Mouse (Mus musculus) hindbrain, embryonic 10.5 days (tissue): ENCODE measurements at regions not wholly inside any gene's neighbourhood (a gene's known extent, or its start where the extent isn't known, plus 50 kb on each side); places are given as distances from the start of the nearest gene placed in this dataset.

Source experiments
- DNase-seq: peaks from one replicate; pipeline ENCODE4 v3.0.0-alpha.2; 2017; ENCODE audit warnings: low spot score
- H3K27ac ChIP-seq: fragments of 300-500 bp; sonication (generic); 2 replicates; pipeline ENCODE4 v1.5.1; 2016; ENCODE audit warnings: mild to moderate bottlenecking, moderate library complexity
- H3K27me3 ChIP-seq: fragments of 300-500 bp; sonication (generic); 2 replicates; pipeline ENCODE4 v1.6.1; 2016; ENCODE audit warnings: mild to moderate bottlenecking; ENCODE audit not compliant: poor library complexity, insufficient read depth, severe bottlenecking
- H3K36me3 ChIP-seq: fragments of 300-500 bp; sonication (generic); 2 replicates; pipeline ENCODE4 v1.6.1; 2016; ENCODE audit warnings: mild to moderate bottlenecking, moderate library complexity
- H3K4me1 ChIP-seq: fragments of 300-500 bp; sonication (generic); replicated peaks from 2 replicates; pipeline ENCODE4 v1.6.1; 2016; ENCODE audit warnings: mild to moderate bottlenecking
- H3K4me3 ChIP-seq: fragments of 300-500 bp; sonication (generic); 2 replicates; pipeline ENCODE4 v1.5.1; 2016; ENCODE audit warnings: mild to moderate bottlenecking, moderate library complexity
- H3K9me3 ChIP-seq: fragments of 300-500 bp; sonication (generic); 2 replicates; pipeline ENCODE4 v1.6.1; 2016; ENCODE audit warnings: mild to moderate bottlenecking, moderate library complexity
- WGBS: fragments of 180-500 bp; shearing (Covaris S2); methylation state at CpG from one replicate; pipeline ENCODE4 v1.1.7; 2016; 5-methylcytosine and 5-hydroxymethylcytosine counted together

DNA sequence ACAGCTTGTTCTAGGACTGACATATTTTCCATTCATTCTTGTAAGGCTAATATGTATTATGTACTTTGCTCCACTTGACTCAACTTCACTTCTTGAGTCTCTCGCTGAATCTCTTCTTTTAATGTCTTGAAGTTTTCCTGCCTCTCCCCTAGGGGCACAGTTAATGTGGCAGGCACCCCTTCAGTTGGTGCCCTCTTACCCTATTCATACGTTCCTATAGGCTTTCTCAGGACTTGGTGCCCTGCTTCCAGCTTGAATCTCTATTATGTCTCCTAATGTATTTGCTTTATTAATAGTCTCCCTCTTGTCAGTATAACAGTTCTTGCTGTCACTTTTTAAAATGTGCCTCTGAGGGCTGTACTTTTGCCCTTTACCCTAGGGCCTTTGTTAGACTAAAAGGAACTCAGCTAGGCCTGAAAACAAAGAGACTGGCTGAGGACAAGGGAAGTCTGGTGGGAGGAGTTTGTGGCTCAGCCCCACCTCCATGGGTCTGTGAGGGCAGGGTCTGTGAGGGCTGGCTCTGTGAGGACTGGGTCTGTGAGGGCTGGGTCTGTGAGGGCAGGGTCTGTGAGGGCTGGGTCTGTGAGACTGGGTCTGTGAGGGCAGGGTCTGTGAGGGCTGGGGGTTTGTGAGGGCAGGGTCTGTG is 362.9 kb upstream of the Nr5a2 start:
- no peaks in the 10 kb centered on the region for H3K9me3 ChIP-seq
- H3K4me3 ChIP-seq = no peak overlapping the region
- no peaks in the 10 kb centered on the region for H3K36me3 ChIP-seq
- 25% methylated on average over 2 of the region's 2 CpGs for WGBS
- H3K27me3 ChIP-seq = no peaks in the 10 kb centered on the region
- peak; percentile 86 for DNase-seq
- H3K4me1 ChIP-seq = peaks cover 18% of the 10 kb centered on the region; the same call in 1 of the 2 replicates
- peak overlapping the region; percentile 85 for H3K27ac ChIP-seq

DNA sequence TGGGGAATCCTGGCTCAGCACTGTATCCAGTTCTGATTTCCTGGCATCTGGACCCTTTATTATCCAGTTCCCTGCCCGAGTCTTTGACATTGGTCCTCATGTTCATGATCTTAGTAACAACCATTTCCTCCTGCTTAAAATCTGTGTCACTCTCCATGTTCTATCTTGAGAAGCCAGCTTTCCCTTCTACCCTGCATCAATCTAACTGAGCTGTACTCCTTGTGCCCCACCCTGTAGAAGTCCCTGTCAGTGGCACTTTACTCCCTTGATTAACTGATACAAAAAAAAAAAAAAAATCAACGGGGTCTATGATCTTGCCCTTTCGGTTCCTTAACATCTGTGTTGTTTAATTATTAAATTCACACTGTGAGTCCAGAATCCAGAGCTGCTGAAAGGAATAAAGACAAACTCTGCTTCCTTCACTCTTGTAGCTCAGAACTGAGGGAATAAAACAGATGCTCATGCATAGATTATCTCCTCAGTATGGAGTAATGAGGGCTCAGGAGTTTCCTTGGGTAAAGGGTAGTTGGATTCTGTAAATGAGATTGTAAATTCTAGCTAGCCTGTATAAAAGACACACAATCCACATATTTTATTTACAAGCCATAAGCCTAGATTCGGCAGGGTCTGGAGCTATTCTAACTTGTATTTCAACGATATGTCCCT is 342.6 kb upstream of the Nr5a2 start:
- Histone ChIP-seq H3K9me3 (no peaks in the 10 kb centered on the region), H3K27ac (no peak overlapping the region), H3K27me3 (no peaks in the 10 kb centered on the region), H3K36me3 (no peaks in the 10 kb centered on the region), H3K4me1 (peaks cover 2% of the 10 kb centered on the region; the same call in 1 of the 2 replicates), H3K4me3 (no peak overlapping the region)
- DNase-seq = no peak
- WGBS = 88% methylated on average over 5 of the region's 5 CpGs

DNA sequence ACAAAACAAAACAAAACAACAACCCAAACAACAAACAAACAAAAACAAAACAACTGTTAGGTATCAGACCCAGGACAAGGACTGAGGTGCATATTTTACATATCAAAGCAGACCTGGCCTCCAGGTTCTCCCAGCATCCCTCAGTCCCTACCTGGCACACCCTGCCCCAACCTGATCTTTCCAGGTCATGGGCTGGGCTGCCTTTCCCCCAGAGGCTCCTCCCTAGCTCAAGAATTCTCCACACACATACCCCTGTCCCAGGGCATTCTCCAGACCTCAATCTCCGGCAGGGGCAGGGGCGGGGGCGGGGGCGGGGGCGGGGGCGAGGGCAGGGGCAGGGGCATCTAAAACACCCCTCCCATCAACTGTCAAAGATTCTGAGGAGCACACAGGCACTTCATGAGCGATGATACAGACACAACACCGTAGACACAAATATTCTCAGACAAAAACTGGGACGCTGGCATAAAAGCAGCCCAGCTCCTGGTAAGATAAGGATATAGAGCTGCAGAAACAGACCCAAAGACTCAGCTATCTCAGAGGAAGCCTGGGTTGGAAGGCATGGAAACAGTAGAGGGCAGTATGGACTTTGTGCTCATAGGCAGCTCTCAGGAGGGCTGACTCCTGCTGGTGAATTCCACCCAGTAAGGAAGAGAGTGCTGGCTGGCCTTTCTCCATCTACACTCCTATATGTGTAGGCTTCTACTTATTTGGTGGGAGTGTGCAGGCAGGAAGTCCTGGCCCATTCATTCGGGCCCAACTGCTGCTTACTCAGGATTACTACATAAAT is 337.7 kb upstream of the Nr5a2 start:
- 58% methylated on average over 10 of the region's 10 CpGs for WGBS
- Histone ChIP-seq H3K4me3 (no peak overlapping the region), H3K27ac (no peak overlapping the region), H3K36me3 (no peaks in the 10 kb centered on the region), H3K27me3 (no peaks in the 10 kb centered on the region), H3K9me3 (no peaks in the 10 kb centered on the region), H3K4me1 (peaks cover 3% of the 10 kb centered on the region; the same call in 1 of the 2 replicates)
- no peak for DNase-seq

DNA sequence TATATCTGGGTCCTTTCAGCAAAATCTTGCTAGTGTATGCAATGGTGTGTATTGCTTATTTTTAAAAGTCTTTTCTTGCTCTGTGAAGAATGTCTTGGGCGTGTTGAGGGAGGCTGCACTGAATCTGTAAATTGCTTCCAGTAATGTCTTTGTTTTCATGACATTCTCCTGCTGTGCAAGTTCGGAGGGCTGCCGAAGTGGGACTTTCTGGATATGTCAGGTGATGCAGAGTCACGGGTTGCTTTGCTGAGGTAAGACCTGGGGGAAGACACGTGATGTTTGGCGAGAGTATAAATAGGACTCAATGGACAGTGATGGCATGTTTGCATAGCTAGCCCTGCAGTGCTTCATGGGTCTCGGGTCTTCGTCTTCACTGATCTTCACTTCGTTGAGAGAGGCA is 329.2 kb upstream of the Nr5a2 start:
- H3K9me3 ChIP-seq = no peaks in the 10 kb centered on the region

DNA sequence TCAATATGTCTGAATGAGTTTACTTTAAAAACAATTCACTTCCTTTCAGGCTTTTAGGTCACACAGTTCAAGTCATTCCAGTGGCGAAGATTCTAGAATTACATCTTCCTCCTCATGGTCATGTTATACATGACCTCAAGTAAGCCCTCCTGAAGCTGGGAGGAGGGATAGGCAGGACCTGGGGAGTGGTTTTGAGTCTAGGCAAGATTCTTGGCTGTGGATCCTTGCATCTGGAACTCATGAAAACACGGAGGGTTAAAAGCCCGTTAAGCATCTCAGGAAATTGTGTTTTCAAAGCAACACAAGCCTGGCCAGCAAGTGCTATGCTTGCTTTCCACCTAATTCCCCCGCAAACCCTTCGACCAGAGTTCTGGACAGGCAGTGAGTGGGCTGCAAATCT is 323.0 kb upstream of the Nr5a2 start:
- Histone ChIP-seq H3K27ac (no peak overlapping the region), H3K9me3 (no peaks in the 10 kb centered on the region), H3K27me3 (no peaks in the 10 kb centered on the region), H3K36me3 (no peaks in the 10 kb centered on the region), H3K4me1 (0 out of 2 replicates have a peak, but pooled peaks cover 3% of the 10 kb centered on the region), H3K4me3 (no peak overlapping the region)
- 69% methylated on average over 5 of the region's 5 CpGs for WGBS
- no peak for DNase-seq

More for the DNA sequence above, 329.2 kb upstream of the Nr5a2 start:
- Histone ChIP-seq H3K4me1 (no peaks in the 10 kb centered on the region), H3K36me3 (no peaks in the 10 kb centered on the region), H3K27ac (no peak overlapping the region), H3K27me3 (no peaks in the 10 kb centered on the region), H3K4me3 (no peak overlapping the region)
- 74% methylated on average over 9 of the region's 9 CpGs for WGBS
- no peak for DNase-seq

DNA sequence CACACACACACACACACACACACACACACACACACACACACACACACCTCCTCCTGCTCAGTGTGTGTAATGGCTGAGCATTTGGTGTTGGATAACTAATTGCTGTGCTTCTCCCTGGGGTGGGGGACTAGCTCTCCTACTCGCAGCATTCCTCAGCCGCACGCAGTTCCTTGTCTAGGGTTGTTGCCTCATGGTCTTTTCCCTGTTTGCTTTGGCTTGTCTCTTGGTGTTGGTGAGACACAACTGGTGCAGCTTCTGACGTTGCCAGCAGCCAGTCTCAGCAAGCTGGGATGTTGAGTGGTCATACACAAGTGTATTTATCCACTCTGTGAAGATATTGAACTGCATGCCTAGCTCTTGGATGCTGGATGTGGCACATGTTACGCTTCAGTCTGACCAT is 322.2 kb upstream of the Nr5a2 start:
- Histone ChIP-seq H3K27ac (no peak overlapping the region), H3K9me3 (no peaks in the 10 kb centered on the region), H3K4me1 (0 out of 2 replicates have a peak, but pooled peaks cover 3% of the 10 kb centered on the region), H3K4me3 (no peak overlapping the region), H3K36me3 (no peaks in the 10 kb centered on the region), H3K27me3 (no peaks in the 10 kb centered on the region)
- WGBS = 77% methylated on average over 5 of the region's 5 CpGs
- DNase-seq = no peak

DNA sequence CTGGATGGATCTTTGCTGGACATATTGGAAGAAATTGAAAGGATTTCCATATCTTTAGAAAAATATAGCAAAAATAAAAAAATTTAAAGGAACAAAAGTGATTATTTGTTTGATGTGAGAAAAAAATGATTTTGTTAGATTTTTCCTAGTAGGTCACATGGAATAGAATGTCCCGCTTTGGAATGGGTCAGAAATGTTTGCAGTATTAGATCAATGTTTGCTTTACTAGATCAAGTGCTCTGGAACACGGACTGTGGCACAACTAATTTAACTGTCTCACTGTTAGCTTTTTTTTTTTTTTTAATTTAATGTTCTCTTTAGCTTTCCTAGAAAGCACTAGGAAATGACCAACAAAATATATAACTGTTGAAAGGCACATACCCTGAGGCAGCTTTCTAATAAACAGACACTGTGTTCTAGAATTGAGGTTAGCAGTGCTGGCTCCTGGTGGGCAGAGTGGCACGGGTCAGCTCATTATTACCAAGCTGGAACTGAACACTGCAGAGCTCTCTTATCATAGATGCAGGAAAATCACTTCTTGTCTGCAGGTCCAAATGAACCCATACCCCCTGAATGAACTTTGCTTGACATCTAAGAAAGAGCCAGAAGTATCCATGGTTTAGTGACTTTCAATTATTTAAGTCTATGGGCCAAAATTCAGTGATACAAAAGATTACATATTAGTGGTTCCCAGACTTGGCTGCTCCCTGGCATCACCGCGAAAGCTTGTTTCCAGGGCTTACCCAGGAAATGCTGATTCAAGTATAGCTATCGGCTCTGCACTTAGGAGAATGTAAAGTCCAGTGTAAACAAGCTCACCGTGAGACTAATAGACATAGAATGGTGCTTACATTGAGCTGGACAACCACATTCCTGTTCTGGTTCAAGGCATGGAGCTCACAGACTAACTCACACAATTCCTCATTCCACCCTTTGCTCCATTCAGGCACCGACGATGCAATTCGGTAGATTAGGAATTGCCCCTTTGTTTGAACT is 320.4 kb upstream of the Nr5a2 start:
- H3K9me3 ChIP-seq = no peaks in the 10 kb centered on the region
- 0 out of 2 replicates have a peak, but pooled peaks cover 3% of the 10 kb centered on the region for H3K4me1 ChIP-seq
- H3K27me3 ChIP-seq = no peaks in the 10 kb centered on the region
- H3K27ac ChIP-seq = no peak overlapping the region
- WGBS = 79% methylated on average over 10 of the region's 10 CpGs
- H3K36me3 ChIP-seq = no peaks in the 10 kb centered on the region
- no peak for DNase-seq
- H3K4me3 ChIP-seq = no peak overlapping the region

DNA sequence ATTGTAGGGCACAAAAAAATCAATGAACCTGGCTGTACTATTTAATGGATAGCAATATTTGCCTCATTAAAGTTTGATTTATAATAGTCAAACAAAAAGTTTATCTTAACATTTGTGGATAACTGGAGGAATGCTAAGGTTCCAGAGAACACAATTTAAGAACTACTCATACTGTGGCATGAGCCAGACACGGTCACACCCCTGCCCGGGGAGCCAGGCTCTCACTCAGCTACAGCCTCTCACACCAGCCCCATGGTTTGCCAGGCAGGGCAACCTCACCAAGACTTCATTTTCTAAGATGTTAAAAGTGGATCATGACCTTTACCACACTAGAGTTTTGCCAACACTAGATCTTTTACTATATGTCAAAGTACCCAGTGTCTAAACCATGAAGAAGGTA is 319.7 kb upstream of the Nr5a2 start:
- H3K4me1 ChIP-seq = 0 out of 2 replicates have a peak, but pooled peaks cover 3% of the 10 kb centered on the region
- H3K27ac ChIP-seq = no peak overlapping the region
- H3K4me3 ChIP-seq = no peak overlapping the region
- no peaks in the 10 kb centered on the region for H3K27me3 ChIP-seq
- DNase-seq = no peak
- WGBS = 88% methylated on average over 2 of the region's 2 CpGs
- H3K9me3 ChIP-seq = no peaks in the 10 kb centered on the region
- H3K36me3 ChIP-seq = no peaks in the 10 kb centered on the region

DNA sequence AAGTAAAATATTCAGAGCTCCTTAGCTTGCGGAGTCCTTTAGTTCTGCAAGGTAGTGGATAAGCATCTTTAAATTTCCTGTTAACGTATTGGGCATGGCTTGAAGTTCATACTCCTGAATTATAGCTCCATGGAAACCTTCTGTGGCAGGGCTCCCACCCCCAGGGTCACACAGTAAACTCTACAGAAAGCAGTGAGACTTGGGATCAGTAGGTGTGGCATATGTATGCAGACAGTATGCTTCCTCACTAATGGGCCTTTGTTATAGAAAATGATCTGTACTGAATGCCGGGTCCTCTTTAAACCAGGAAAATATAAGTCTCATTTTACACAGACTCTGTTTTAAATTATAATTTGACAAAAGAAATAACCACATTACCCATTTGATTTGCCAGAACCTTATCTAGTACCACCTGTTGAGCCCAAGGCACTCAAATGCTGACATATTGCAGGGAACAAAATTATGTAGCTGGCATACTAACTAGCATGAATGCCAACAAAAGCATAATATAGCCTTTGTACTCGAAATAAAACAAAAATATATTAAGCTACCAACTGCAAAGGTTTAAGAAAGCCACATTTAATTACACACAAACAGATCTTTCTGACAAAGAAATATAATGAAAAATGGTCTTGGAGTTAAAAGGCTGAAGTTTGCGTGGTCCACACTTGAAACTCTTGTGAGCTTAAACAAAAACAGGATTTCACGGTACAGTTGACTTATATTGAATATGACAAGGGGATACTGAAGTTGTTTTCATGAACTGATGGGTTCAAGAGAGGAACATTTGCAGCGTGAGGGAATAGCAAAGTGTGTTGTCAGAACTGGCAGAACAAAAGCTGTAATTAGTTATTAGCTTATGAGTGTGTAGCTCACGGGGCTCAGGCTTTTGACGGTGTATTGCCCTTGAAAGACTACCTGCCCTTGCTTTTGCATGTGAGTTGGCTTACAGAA is 310.7 kb upstream of the Nr5a2 start:
- Histone ChIP-seq H3K4me1 (no peaks in the 10 kb centered on the region), H3K27ac (no peak overlapping the region), H3K36me3 (no peaks in the 10 kb centered on the region), H3K27me3 (no peaks in the 10 kb centered on the region), H3K9me3 (no peaks in the 10 kb centered on the region), H3K4me3 (no peak overlapping the region)
- DNase-seq = no peak
- 72% methylated on average over 9 of the region's 9 CpGs for WGBS

DNA sequence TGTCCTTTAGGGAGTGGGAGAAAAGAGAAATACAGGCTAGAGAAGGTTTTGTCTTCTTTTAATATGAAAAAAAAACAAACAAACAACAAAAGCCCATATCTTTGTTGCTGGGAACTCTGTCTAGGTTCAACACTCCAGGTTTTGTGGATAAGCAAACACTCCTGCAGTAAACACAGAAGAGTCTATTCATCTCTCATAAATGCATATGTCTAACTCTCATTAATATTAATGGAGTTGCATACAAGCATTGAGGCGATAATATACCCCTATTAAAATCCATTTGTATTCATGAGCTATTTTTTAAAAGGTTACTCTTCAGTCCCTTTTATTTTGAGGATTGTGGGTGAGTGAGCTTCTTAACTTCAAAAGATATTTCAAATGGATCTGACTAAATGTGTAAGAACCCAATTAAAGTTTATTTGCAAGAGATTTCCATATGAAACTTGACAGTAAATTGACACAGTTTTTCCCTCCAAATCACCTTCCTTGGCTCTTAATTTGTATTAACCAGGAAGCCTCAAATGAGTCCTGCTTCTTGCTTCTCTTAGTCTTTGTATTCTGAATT is 302.6 kb upstream of the Nr5a2 start:
- H3K27ac ChIP-seq = peak overlapping the region; percentile 71
- H3K27me3 ChIP-seq = no peaks in the 10 kb centered on the region
- H3K4me1 ChIP-seq = peaks cover 28% of the 10 kb centered on the region
- H3K9me3 ChIP-seq = no peaks in the 10 kb centered on the region
- 62% methylated on average over 1 of the region's 1 CpGs for WGBS
- no peak overlapping the region for H3K4me3 ChIP-seq
- H3K36me3 ChIP-seq = no peaks in the 10 kb centered on the region
- DNase-seq = no peak

DNA sequence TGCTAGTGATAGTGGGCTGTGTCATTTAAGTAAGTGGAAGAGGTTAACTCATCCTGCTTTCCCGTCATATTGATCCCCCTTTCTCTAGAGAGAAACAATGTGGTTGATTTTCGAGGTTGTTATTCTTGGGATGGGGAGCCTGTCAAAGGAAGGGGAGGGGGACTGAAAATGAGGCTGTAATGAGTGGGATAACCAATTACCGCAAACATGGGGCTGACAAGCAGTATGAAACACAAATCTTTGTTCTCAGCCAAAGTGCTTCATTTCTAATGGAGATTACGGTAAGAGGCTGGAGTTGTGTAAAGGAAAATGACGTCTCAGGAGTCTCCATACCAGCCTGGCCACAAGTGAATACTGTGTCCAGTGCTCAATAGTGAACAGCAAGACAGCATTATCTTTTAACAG is 301.9 kb upstream of the Nr5a2 start:
- H3K36me3 ChIP-seq = no peaks in the 10 kb centered on the region
- no peaks in the 10 kb centered on the region for H3K9me3 ChIP-seq
- no peak for DNase-seq
- H3K4me3 ChIP-seq = no peak overlapping the region
- H3K27ac ChIP-seq = peak overlapping the region; percentile 71
- H3K27me3 ChIP-seq = no peaks in the 10 kb centered on the region
- peaks cover 28% of the 10 kb centered on the region for H3K4me1 ChIP-seq
- 48% methylated on average over 5 of the region's 5 CpGs for WGBS
